Mouse (Mus musculus) monocyte, adult 2 months (primary cell): Measurements from ENCODE around the gene Nefh.
A peak's percentile ranks its signal among the peaks of the same experiment; 100 is the strongest.

Source experiments
- DNase-seq, 2 experiments: peaks; one replicate each; pipeline ENCODE4 v3.0.0; 2022; ENCODE audit warnings: low spot score in 2 of 2, low read depth in 1 of 2

Gene Nefh

GRCm38 (mm10) chr11:4953401-4953800 is 5.5 kb upstream of the Nefh start:
- DNase-seq = no peak

GRCm38 (mm10) chr11:4949256-4950044 is 1.6 kb upstream of the Nefh start:
- no peak for DNase-seq

GRCm38 (mm10) chr11:4948792-4949191 is 928 bp upstream of the Nefh start:
- no peak for DNase-seq

DNA sequence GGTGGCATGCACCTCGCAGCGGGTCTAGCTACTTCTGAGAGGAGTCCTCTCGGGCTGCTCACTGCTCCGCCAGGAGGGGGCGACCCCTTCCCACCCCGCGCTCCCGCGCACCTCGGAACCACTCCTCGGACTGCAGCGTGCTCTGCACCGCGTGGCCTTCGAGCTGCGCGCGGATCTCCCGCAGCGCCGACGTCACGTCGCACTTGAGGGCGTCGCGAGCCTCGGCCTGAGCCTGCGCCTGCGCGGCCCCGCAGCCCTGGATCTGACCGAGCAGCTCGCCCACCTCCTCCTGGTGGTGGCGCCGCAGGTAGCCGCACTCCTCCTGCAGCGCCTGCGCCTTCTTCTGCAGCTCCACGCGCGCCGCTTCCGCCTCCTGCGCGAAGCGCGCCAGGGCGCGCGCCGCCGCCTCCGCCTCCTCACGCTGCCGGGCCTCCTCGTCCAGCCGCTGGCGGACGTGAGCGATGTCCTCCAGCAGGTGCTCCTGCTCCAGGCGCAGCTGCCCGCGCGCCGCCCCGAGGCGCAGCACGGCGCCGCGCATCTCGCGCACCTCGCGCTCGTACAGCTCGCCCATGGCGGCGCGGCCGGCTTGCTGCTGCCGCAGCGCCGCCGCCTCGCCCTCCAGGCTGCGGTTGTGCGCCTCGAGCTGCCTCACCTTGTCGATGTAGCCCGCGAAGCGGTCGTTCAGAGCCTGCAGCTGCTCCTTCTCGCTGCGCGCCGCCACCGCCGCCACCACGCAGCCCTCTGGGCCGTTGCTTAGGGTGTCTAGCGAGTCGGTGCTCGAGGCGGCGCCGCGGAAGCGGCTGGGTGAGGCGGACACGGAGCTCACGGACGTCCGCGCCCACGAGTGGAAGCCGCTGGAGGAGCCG is 684 bp downstream of the Nefh start:
- no peak for DNase-seq

GRCm38 (mm10) chr11:4946530-4946929 is 1.3 kb downstream of the Nefh start:
- no peak for DNase-seq

DNA sequence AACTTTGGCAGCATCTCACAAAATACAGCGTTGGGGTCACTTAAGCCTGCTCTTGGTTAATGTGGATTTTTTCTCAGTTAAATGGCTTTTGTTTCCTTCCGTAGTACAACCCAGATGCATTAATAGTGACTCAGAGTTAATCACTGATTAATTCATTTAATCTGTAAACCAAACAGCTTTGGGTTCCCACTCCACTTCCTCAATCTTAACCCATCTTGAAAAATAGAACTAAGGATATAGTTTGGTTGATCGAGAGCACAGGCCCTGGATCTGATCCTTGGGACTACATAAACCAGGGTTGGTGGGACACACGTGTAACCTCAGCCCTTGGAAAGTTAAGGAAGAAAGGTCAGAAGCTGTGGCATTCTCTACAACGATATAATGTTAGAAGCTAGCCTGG is 11.6 kb downstream of the Nefh start:
- DNase-seq = no peak

DNA sequence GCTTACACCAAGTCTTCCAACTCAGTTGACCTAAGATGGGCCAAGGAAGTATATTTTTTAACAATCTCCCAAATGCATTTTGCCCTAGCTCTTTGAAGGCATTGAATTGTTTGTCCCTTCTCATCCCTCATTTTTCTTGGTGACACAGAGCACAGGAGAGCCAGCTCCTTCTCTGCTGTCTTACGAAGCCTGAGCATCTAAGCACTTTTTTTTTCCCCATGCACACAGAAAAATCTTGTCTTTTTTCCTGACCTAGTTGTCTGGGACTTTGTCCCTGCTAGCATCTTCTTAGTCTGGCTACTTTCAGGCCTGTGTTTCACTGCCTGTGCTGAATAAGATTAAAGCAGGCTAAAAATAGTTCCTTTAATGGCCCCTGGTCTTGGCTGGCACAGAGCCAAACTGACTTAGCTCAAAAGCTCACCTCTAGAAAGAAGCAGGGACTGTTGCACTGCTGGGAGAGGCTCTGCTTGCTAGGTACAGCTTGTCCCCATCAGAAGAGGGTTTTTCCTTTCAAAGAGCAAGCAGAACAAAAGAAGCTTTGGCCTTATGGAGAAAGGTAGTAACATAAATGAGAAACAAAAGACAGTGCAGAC is 16.8 kb downstream of the Nefh start:
- DNase-seq = no peak

- no peak for DNase-seq
These were observed 20.6 kb downstream of the Nefh start for GRCm38 (mm10) chr11:4927224-4927623.

DNA sequence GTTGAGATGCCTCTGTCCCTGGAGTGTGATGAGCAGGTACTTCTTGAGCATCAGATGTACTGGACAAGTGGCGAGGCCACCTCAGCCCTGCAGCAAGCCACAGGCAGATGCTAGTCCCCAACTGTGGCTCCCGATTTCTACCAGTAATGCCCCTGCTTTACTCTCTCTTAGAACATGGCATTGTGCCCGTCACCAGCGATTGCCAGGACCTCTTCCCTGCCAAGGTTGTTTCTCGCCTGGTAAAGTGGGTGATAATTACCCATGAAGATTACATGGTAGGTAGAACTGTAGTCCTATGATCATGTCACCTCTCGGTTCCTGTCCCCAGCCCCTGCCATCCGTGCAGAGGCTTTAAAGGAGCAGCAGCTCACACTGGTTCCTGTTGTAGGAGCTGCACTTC is 26.1 kb downstream of the Nefh start:
- DNase-seq = no peak

DNA sequence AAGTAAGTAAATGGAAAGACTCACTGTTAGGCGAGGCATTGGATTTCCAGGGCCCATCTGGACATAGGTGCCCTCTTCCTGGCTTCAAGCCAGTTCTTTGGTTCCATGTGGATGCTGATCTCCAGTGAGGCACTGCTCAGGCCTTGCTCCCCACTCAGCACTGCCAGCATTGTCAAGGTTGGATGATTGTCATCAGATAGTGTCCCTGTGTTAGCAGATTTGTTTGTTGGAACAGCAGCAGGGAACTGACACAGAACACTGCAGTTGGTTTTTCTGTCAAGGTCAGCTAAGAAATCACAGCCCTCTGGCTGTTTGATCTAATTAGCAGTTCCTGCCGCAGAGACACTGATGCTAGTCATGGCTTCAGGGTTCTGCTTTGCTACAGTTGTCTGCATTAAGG is 26.6 kb downstream of the Nefh start:
- DNase-seq = no peak

DNA sequence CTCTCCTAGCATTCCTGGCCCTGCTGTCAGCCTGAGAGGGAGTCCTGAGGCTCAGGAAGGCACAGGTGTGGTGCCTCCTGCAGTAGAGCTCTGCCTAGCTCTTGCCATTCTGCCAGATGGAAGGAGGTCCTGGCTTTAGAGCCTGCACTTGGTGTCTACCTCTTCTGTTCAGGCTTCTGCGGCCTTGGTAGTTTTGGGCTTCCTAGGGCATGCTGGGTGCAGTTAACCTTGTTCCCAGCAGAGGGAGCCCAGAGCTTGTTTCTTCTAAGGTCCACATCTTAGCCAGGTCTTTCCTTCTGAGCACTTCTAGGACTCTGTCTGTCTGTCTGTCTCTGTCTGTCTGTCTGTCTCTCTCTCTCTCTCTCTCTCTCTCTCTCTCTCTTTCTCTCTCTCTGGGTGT is 31.8 kb downstream of the Nefh start:
- no peak for DNase-seq

DNA sequence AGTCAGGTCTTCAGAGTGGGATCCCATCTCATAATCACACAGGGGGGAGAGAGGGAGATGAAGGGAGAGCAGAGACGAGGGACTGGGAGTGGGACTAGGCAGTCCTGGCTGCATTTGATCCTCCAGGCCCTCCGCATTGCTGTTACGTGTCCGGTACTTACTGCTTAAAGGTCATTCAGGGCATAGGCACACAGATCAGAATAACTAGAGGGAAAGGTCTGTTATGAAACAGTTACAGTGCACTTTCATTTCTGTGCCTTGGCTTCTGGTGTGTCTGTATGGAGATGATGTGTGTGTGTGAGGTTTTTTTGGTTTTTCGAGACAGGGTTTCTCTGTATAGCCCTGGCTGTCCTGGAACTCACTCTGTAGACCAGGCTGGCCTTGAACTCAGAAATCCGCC is 41.6 kb downstream of the Nefh start:
- no peak for DNase-seq

DNA sequence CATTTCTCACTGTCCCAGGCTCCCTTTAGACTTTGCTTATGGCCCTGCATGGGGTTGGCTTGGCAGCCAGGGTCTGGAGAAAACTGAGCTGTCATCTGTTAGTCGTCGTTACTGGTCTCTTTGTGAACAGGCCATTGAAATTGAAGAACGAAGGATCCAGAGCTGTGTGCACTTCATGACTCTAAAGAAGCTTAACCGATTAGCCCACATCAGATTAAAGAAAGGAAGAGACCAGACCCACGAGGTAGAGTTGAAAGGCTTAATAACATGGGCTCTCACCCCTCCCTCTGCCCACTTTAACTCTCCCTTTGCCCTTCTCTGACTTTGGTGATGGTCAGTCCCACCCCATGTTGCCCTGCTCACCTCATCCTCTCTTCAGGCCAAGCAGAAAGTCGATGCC is 45.9 kb downstream of the Nefh start:
- DNase-seq = no peak

DNA sequence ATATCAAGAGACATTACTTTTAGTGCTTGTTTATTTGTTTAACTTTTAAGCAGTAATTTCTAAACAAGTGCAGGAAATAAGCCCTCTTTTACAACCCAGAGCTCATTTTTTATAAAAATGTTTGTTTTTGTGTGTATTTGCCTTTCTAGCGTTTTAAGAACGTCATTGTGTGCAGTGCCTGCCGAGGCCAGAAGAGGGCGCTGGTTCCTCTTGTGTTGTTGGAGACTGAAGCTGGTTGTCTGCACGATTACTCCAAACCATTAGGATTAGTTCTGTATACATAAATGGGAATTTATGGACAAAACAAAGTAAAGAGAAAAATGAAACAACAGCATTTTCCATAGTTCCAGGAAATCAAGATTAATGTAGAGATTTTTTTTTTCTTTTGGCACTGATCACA is 47.4 kb downstream of the Nefh start:
- DNase-seq = no peak

GRCm38 (mm10) chr11:4894848-4895816 is 52.7 kb downstream of the Nefh start, which contains the start of gene Thoc5:
Gene Thoc5 (plus strand): TSS chr11:4895320.
- DNase-seq = peak; percentile 51 to 60
